In genomic region chr6:54535485-54535884, GRCm38 (mm10) we compare ENCODE assay signal across 15 mouse cellular contexts.
"Had no signal": no experiment of that assay in that cellular context is flagged by ENCODE, and none has a peak within 500 bp of the region (broad histone marks: within the 10 kb centered on the region; RNA-seq: fewer than 3 reads in every experiment).

No protein-coding gene starts in this region.

- ATAC-seq: hindbrain, postnatal 0 days; intestine, embryonic 16.5 days; liver, embryonic 12.5 days had no signal

- DNase-seq: gastrocnemius, adult 2 months; gastrocnemius, postnatal 10 days; gastrocnemius, postnatal 25 days; heart, adult 2 months; heart, postnatal 36 days; kidney, adult 11 months; kidney, adult 2 months; kidney, adult 9 months; kidney, postnatal 25 days; layer of hippocampus, adult 9-11 months; layer of hippocampus, postnatal 36 days; left cerebral cortex, postnatal 4 days had no signal
